Mouse (Mus musculus) forebrain, embryonic 15.5 days (tissue): ENCODE measurements around the gene Gp1ba. TPM values are rescaled to one million over a fixed set of nuclear protein-coding genes. Genes with fewer than 3 reads are reported as not detected.

Experiments used
- ATAC-seq: fragments of 200-750 bp; cut with Nextera tagmentation; replicated peaks from 2 replicates; pipeline ENCODE4 v1.8.0; 2017; ENCODE audit warnings: mild to moderate bottlenecking, moderate TSS enrichment, moderate library complexity
- H3K27ac ChIP-seq: fragments of 300-500 bp; sonication (generic); replicated peaks from 2 replicates; pipeline ENCODE4 v1.5.1; 2015; ENCODE audit warnings: mild to moderate bottlenecking, inconsistent platforms
- H3K27me3 ChIP-seq: fragments of 300-500 bp; sonication (generic); 2 replicates; pipeline ENCODE4 v1.6.1; 2015; ENCODE audit warnings: inconsistent platforms
- H3K36me3 ChIP-seq: fragments of 300-500 bp; sonication (generic); 2 replicates; pipeline ENCODE4 v1.6.1; 2015; ENCODE audit warnings: mild to moderate bottlenecking, inconsistent platforms
- H3K4me1 ChIP-seq: fragments of 300-500 bp; sonication (generic); 2 replicates; pipeline ENCODE4 v1.6.1; 2015; ENCODE audit warnings: inconsistent platforms
- H3K4me2 ChIP-seq: fragments of 300-500 bp; sonication (generic); replicated peaks from 2 replicates; pipeline ENCODE4 v1.6.1; 2015; ENCODE audit warnings: mild to moderate bottlenecking, inconsistent platforms
- H3K4me3 ChIP-seq: fragments of 300-500 bp; sonication (generic); 2 replicates; pipeline ENCODE4 v1.5.1; 2015; ENCODE audit warnings: mild to moderate bottlenecking, inconsistent platforms
- H3K9ac ChIP-seq: fragments of 300-500 bp; sonication (generic); replicated peaks from 2 replicates; pipeline ENCODE4 v1.6.1; 2015; ENCODE audit warnings: mild to moderate bottlenecking, inconsistent platforms
- H3K9me3 ChIP-seq: fragments of 300-500 bp; sonication (generic); 2 replicates; pipeline ENCODE4 v1.6.1; 2016; ENCODE audit warnings: inconsistent platforms
- WGBS: fragments of 180-500 bp; shearing (Covaris S2); methylation state at CpG from one replicate; pipeline ENCODE4 v1.1.7; 2015; ENCODE audit warnings: mixed read lengths; 5-methylcytosine and 5-hydroxymethylcytosine counted together
- polyA plus RNA-seq: library from polyadenylated mRNA; unstranded; fragments of >200 nt; fragmentation: Nextera tagmentation; extraction: Ambion mirVana; gene quantifications from 2 replicates; pipeline ENCODE4 v1.2.1, GENCODE M21; 2015

Gene Gp1ba
- polyA plus RNA-seq, 1 experiment from 2014 or later = 0.08 TPM

DNA sequence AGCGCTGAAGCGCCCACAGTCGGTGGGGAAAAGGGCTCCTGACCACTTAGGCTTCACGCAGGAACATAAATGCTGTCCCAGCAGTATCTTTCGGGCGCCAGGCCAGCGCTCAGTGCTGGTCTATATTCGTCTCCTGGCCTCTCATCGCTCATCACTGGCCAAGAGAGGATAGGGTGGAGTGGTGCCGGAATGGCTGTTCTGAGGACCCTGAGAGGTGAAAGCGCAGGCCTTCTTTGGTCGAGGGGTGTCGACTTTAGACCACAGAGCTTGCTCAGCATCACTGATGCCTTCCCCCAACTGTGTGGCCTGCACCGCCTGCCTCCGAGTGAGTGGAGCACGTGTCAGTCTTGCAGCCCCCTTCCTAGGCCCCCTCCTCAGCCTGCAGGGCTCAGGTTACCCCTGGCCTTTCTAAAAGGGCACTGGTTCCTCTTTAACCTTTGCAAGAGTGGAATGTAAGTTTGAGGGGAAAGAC, 17.6 kb downstream of the Gp1ba start:
- ATAC-seq = no peak
- no peaks in the 10 kb centered on the region for H3K27me3 ChIP-seq
- H3K27ac ChIP-seq = peak overlapping the region; percentile 97; the same call in 1 of the 2 replicates
- H3K4me3 ChIP-seq = peak overlapping the region; percentile 99
- WGBS = 8% methylated on average over 16 of the region's 16 CpGs
- H3K9me3 ChIP-seq = no peaks in the 10 kb centered on the region
- H3K36me3 ChIP-seq = peaks cover 9% of the 10 kb centered on the region
- peak overlapping the region; percentile 97 for H3K9ac ChIP-seq
- peak overlapping the region; percentile 72 for H3K4me2 ChIP-seq
- peaks cover 41% of the 10 kb centered on the region for H3K4me1 ChIP-seq

- no peak for ATAC-seq
- H3K4me2 ChIP-seq = peak within 1 kb of the TSS; percentile 72
- peaks cover 37% of the 10 kb centered on the region for H3K4me1 ChIP-seq
- H3K36me3 ChIP-seq = peaks cover 6% of the 10 kb centered on the region; the same call in 1 of the 2 replicates
- WGBS = 19% methylated on average over 3 of the region's 3 CpGs
- no peaks in the 10 kb centered on the region for H3K27me3 ChIP-seq
- peak within 1 kb of the TSS; percentile 97 for H3K27ac ChIP-seq
- peak within 1 kb of the TSS; percentile 97 for H3K9ac ChIP-seq
- peak within 1 kb of the TSS; percentile 99 for H3K4me3 ChIP-seq
- H3K9me3 ChIP-seq = no peaks in the 10 kb centered on the region
Measured at GRCm38 (mm10) chr11:70656964-70657363, 18.0 kb downstream of the Gp1ba start, which contains the start of gene Eno3. Gene Eno3 (plus strand): TSS chr11:70657202.

GRCm38 (mm10) chr11:70657573-70657972, 18.7 kb downstream of the Gp1ba start:
- H3K4me3 ChIP-seq = no peak overlapping the region
- peaks cover 6% of the 10 kb centered on the region for H3K36me3 ChIP-seq
- H3K4me2 ChIP-seq = no peak overlapping the region
- peaks cover 31% of the 10 kb centered on the region for H3K4me1 ChIP-seq
- H3K9me3 ChIP-seq = no peaks in the 10 kb centered on the region
- 70% methylated on average over 6 of the region's 6 CpGs for WGBS
- ATAC-seq = no peak
- no peaks in the 10 kb centered on the region for H3K27me3 ChIP-seq
- H3K9ac ChIP-seq = no peak overlapping the region
- no peak overlapping the region for H3K27ac ChIP-seq

DNA sequence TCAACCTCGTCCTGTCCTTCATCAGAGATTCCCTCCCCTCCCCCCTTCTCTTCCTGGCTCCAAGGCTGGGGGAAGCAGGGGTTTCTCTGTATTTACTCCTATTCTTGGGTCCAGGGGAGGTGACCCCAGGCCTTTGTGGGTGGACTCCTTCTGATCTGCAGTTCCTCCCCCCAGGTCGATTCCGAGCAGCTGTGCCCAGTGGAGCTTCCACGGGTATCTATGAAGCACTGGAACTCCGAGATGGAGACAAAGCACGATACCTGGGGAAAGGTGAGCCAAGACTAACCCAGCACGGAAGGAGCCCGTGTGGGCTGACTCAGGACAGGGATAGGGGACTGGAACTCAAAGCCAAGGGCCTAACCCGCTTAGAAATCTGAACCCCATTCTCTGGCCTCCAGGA, 19.1 kb downstream of the Gp1ba start:
- Histone ChIP-seq H3K27me3 (no peaks in the 10 kb centered on the region), H3K4me1 (peaks cover 27% of the 10 kb centered on the region), H3K9ac (no peak overlapping the region), H3K4me3 (no peak overlapping the region), H3K27ac (no peak overlapping the region), H3K4me2 (no peak overlapping the region), H3K36me3 (peaks cover 10% of the 10 kb centered on the region), H3K9me3 (no peaks in the 10 kb centered on the region)
- ATAC-seq = no peak
- WGBS = 62% methylated on average over 9 of the region's 9 CpGs

- WGBS = 91% methylated on average over 5 of the region's 5 CpGs
- no peak overlapping the region for H3K4me3 ChIP-seq
- H3K27ac ChIP-seq = no peak overlapping the region
- H3K4me2 ChIP-seq = no peak overlapping the region
- no peaks in the 10 kb centered on the region for H3K9me3 ChIP-seq
- H3K4me1 ChIP-seq = peaks cover 21% of the 10 kb centered on the region
- H3K27me3 ChIP-seq = no peaks in the 10 kb centered on the region
- H3K9ac ChIP-seq = no peak overlapping the region
- no peak for ATAC-seq
- peaks cover 16% of the 10 kb centered on the region for H3K36me3 ChIP-seq
Measured at GRCm38 (mm10) chr11:70658521-70658920, 19.6 kb downstream of the Gp1ba start.

DNA sequence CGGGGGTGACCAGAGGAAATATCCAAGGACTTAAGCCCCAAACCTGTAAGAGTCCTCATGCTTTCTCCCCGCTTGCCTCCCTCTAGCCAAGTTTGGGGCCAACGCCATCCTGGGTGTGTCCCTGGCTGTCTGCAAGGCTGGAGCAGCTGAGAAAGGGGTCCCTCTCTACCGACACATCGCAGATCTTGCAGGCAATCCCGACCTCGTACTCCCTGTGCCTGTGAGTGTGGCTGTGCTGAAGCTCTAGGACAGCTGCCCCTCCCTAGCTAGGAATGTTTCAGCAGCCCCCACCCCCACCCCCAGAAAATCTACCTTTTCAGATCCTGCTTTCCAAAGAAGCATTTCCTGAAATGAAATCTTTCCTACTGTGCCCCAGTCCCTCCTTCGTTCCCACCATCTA, 20.0 kb downstream of the Gp1ba start:
- ATAC-seq = no peak
- WGBS = 77% methylated on average over 8 of the region's 8 CpGs
- peaks cover 21% of the 10 kb centered on the region for H3K4me1 ChIP-seq
- no peaks in the 10 kb centered on the region for H3K27me3 ChIP-seq
- no peak overlapping the region for H3K27ac ChIP-seq
- no peak overlapping the region for H3K4me2 ChIP-seq
- H3K9me3 ChIP-seq = no peaks in the 10 kb centered on the region
- no peak overlapping the region for H3K9ac ChIP-seq
- H3K4me3 ChIP-seq = no peak overlapping the region
- peaks cover 18% of the 10 kb centered on the region for H3K36me3 ChIP-seq

DNA sequence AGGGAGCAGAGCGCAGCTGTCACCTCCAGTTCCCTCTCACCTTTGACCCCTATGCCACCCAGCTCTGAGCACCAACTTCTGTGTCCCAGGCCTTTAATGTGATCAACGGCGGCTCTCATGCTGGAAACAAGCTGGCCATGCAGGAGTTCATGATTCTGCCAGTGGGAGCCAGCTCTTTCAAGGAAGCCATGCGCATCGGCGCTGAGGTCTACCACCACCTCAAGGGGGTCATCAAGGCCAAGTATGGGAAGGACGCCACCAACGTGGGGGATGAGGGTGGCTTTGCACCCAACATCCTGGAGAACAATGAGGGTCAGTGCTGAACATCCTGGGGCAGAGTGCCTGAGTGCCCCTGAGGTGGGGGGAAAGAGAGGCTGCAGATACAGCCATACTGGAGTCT, 21.6 kb downstream of the Gp1ba start:
- no peak overlapping the region for H3K4me3 ChIP-seq
- H3K27ac ChIP-seq = no peak overlapping the region
- no peak overlapping the region for H3K4me2 ChIP-seq
- H3K27me3 ChIP-seq = no peaks in the 10 kb centered on the region
- no peak overlapping the region for H3K9ac ChIP-seq
- H3K4me1 ChIP-seq = peaks cover 15% of the 10 kb centered on the region
- no peaks in the 10 kb centered on the region for H3K9me3 ChIP-seq
- ATAC-seq = no peak
- H3K36me3 ChIP-seq = peaks cover 32% of the 10 kb centered on the region
- 93% methylated on average over 8 of the region's 8 CpGs for WGBS

- no peak for ATAC-seq
- peaks cover 32% of the 10 kb centered on the region for H3K36me3 ChIP-seq
- H3K27ac ChIP-seq = no peak overlapping the region
- peaks cover 11% of the 10 kb centered on the region for H3K4me1 ChIP-seq
- H3K9me3 ChIP-seq = no peaks in the 10 kb centered on the region
- H3K4me3 ChIP-seq = no peak overlapping the region
- H3K4me2 ChIP-seq = no peak overlapping the region
- H3K9ac ChIP-seq = no peak overlapping the region
- 84% methylated on average over 8 of the region's 8 CpGs for WGBS
- H3K27me3 ChIP-seq = no peaks in the 10 kb centered on the region
Measured at GRCm38 (mm10) chr11:70663101-70663500, 24.2 kb downstream of the Gp1ba start.

- no peaks in the 10 kb centered on the region for H3K27me3 ChIP-seq
- no peak overlapping the region for H3K4me3 ChIP-seq
- no peak overlapping the region for H3K4me2 ChIP-seq
- no peaks in the 10 kb centered on the region for H3K9me3 ChIP-seq
- H3K36me3 ChIP-seq = peaks cover 32% of the 10 kb centered on the region
- H3K4me1 ChIP-seq = peaks cover 13% of the 10 kb centered on the region
- H3K27ac ChIP-seq = no peak overlapping the region
- H3K9ac ChIP-seq = no peak overlapping the region
- WGBS = 82% methylated on average over 6 of the region's 6 CpGs
- ATAC-seq = no peak
Measured at GRCm38 (mm10) chr11:70663957-70664356, 25.0 kb downstream of the Gp1ba start.

GRCm38 (mm10) chr11:70664741-70665140, 25.8 kb downstream of the Gp1ba start:
- peaks cover 32% of the 10 kb centered on the region for H3K36me3 ChIP-seq
- WGBS = 92% methylated on average over 9 of the region's 9 CpGs
- no peaks in the 10 kb centered on the region for H3K27me3 ChIP-seq

GRCm38 (mm10) chr11:70666687-70667086, 27.8 kb downstream of the Gp1ba start:
- no peak for ATAC-seq
- no peaks in the 10 kb centered on the region for H3K27me3 ChIP-seq
- H3K9me3 ChIP-seq = no peaks in the 10 kb centered on the region
- H3K4me2 ChIP-seq = no peak overlapping the region
- H3K4me3 ChIP-seq = no peak overlapping the region
- peaks cover 29% of the 10 kb centered on the region for H3K4me1 ChIP-seq
- WGBS = 91% methylated on average over 8 of the region's 8 CpGs
- peaks cover 33% of the 10 kb centered on the region for H3K36me3 ChIP-seq
- no peak overlapping the region for H3K27ac ChIP-seq
- no peak overlapping the region for H3K9ac ChIP-seq

More at GRCm38 (mm10) chr11:70664741-70665140, 25.8 kb downstream of the Gp1ba start:
- Histone ChIP-seq H3K27ac (no peak overlapping the region), H3K9me3 (no peaks in the 10 kb centered on the region), H3K4me2 (no peak overlapping the region), H3K4me1 (peaks cover 13% of the 10 kb centered on the region), H3K9ac (no peak overlapping the region), H3K4me3 (no peak overlapping the region)
- no peak for ATAC-seq

- Histone ChIP-seq H3K9me3 (no peaks in the 10 kb centered on the region), H3K4me1 (peaks cover 29% of the 10 kb centered on the region), H3K27me3 (no peaks in the 10 kb centered on the region), H3K36me3 (peaks cover 33% of the 10 kb centered on the region), H3K4me3 (peak overlapping the region; percentile 59), H3K27ac (peak overlapping the region; percentile 99), H3K4me2 (peak overlapping the region; percentile 94), H3K9ac (peak overlapping the region; percentile 60)
- WGBS = 75% methylated on average over 14 of the region's 14 CpGs
- no peak for ATAC-seq
Measured at GRCm38 (mm10) chr11:70667271-70668150, 28.6 kb downstream of the Gp1ba start.
